Mouse (Mus musculus) lung, postnatal 10 days (tissue): Measurements from ENCODE around the gene Serpinb2.

Source experiments
- DNase-seq: peaks from one replicate; pipeline ENCODE4 v3.0.0; 2021

The Serpinb2 gene

DNA sequence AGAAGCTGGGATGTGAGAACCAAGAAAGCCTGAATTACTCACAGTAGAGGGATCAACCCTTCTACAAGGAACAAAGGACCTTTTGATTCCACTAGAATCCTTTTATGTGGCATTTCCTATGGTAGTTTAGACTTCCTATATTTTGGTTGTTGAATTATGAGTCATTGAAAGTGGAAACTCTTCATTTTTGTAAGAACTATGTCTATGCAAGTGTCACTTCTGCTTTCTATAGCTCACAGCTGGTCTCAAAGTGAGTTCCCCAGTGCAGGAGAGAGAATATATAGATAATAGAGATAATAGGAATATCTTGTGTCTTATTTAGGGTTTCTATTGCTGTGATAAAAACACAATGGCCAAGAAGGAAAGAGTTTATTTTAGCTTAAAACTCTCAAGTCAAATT lies 71.7 kb downstream of the Serpinb2 start:
- no peak for DNase-seq

DNA sequence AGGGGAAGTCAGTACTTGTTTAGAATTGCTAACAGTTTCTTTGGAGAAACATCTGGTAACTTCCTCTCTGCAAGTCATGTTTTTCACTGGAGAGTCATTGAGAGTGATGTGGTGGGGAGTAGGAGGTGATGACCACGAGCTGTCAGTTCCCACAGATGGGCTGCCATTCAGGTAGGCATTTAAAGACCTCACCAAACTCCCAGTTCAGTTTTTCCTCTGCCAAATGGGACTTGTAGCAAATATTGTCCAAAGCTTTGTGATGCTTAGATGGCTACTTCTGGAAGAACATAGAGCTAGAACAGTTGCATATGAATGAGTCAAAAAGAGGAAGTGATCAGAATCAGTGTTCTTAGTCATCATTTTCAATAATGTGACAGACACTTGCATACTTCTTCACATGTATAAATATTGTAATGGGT lies 72.7 kb downstream of the Serpinb2 start:
- no peak for DNase-seq

DNA sequence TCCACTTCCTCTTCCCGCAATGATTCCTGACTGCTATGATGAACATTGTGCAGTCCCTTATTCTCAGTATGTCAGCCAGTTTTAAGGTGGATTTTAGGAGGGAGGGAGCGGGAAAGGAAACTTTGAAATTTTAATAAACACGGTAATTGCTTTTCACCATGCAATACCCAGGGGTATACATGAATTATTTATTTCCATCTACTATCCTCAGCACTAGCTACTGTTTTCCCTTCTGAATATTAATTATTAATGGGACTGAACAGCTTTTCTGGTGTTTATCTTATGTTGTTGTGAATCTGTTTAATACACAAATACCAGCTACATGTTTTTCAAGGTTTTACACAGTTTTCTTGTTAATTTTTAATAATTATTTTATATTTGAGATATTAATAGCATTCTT lies 73.7 kb downstream of the Serpinb2 start:
- no peak for DNase-seq
